Mouse (Mus musculus) WW6 (cell line): ENCODE results near the gene St6galnac4.

ENCODE experiments used
- DNase-seq: peaks from one replicate; pipeline ENCODE4 v3.0.0-alpha.2; 2013; ENCODE audit warnings: low read depth, low spot score

St6galnac4 gene

GRCm38 (mm10) chr2:32570698-32571494, 16.0 kb upstream of the St6galnac4 start, which contains the start of gene Dpm2:
Gene Dpm2 (plus strand): TSS chr2:32570858.
- DNase-seq: peak; percentile 80

GRCm38 (mm10) chr2:32572196-32572595, 14.7 kb upstream of the St6galnac4 start:
- no peak for DNase-seq

DNA sequence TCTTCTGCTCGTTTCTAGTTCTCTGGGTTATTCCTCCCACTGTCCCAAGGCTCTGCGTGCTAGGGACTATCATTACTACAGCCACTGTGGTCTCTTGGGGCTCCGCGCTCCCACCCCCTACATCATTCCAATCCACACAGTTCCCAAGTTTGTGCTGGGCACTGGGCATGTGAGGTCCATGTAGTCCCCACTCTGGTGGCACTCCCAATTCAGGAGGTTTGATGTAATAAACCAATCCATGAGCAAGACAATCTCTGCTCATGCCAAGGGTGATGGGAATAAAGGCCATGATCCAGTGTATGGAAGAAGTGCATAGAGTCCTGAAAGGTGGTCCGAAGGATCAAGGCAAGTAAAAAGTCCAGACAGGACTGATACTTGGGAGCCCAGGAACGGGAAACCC, 12.4 kb upstream of the St6galnac4 start, which contains the start of gene Pip5kl1:
Gene Pip5kl1 (plus strand): TSS at position 301 of the 400 bp plus-strand sequence.
- DNase-seq: no peak

DNA sequence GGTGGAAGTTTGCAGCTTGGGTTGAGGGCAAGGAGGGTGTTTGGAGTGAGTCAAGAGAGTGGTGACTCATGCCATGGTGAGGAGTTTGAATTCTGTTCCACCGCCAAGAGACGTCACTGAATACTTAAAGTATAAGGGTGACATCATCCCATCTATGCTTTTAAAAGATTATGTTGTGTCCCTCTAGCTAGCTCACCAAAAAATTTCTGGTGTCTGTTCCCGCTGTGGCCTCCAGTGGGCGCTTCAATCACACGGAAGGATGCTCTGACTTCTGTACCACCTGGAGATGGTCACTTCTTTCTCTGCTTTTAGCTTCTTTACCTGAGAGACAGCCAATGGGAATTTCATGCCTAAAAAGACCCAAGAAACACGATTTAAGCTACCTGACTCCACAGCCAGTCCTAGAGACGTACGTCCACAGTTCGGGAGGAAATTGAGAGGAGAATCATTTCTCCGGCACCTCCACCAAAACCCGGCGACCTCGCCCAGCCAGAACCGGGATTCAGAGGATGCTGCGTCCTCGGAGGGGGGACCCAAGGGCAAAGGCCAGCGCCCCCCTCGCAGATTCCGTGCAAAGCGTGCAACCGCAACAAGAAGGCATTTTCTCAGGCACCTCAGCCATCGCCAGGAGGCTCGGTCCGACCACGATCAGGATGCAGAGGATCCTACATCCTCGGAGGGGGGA, 11.9 kb upstream of the St6galnac4 start:
- DNase-seq: no peak

DNA sequence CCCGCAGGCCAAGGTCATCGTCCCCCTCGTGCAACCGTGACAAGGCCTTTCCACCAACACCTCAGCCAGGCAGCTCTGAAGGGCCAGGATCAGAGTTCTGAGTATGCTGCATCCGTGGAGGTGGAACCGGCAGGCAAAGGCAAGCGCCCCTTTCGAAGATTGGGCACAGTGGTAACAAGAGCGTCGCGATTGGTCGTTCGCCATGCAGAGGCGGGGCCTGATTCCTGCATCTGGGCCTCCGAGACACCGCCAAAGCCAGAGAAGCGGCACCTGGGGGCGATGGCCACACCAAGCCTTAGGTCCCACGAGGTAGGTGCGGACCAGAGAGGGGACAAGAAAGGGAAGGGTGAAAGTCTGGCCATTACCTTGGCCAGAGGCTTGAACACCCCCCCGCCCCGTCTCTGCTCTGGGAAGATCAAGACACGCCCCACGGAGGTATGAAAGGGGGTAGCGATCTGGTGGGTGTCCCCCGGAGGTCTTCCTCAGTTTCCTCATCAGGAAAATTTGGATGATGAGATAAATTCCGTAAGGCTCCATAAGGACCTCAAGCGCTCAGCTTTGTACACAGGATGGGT, 11.2 kb upstream of the St6galnac4 start, which contains the start of gene 9430097D07Rik:
Gene 9430097D07Rik (minus strand): TSS at position 99 of the 575 bp plus-strand sequence.
- DNase-seq: no peak

GRCm38 (mm10) chr2:32576532-32576931, 10.4 kb upstream of the St6galnac4 start:
- no peak for DNase-seq

DNA sequence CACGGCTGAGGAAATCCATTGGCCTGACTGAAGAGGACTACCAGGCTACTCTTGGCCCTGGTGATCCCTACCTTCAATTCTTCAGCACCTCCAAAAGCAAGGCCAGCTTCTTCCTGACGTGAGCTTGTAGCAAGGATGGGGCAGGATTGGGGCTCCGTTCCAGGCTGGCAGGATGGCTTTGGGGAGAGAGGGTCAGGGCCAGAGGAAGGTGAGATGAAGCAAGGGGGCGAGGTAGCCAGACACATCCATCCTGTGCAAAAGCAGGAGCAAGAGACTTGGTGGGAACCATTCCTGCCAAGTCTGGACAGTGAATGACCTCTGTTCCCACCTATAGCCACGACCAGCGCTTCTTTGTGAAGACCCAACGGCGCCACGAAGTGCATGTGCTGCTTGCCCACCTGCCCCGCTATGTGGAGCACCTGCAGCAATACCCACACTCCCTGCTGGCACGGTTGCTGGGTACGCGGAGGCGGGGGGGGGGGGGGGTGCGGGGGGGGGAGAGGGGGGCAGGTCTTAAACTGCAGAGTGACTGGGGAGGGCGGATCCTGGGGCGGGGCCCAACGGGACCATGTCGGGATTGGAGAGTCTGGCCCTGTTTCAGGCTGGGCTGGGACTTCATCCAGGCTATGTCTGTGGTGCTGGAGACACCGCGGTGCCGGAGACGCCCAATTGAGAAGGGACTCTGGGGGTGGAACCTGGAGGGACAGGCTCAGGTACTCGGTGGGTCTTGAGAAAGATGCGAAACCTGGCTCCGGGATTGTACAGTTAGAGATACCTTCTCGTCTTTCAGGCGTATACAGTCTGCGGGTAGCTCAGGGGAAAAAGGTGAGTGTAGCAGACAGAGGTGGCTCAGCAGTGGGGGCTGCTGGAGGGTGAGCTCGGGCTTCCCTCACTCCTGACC, 8.5 kb upstream of the St6galnac4 start:
- no peak for DNase-seq

GRCm38 (mm10) chr2:32581450-32582095, 5.3 kb upstream of the St6galnac4 start:
- DNase-seq: no peak

GRCm38 (mm10) chr2:32582830-32583799, 3.8 kb upstream of the St6galnac4 start:
- no peak for DNase-seq

DNA sequence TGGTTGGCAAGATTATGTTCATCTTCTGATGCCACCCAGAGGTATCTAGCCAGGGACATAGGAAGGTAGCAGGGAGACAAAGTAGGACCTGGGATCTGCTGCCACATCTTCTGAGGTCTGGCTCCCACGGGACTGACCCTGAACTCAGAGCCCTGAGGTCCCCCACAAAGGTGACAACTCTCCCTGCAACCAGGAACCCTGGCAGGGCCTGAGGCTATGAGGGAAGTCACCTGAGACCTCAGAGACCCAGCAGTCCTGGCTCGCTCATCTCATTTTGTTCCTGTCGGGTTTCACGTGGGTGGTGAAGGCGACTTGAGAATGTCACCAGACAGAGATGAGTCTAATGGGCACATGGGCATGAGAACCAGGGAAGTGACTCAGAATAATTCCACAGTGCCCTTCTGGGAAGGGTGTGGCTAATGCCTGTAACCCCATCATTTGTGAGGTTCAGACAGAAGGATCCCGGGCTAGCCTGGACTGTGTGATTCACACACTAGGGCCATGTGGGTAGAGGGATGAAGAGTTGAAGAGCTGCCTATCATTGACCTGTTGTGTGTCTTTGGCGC, 1.7 kb upstream of the St6galnac4 start:
- no peak for DNase-seq

DNA sequence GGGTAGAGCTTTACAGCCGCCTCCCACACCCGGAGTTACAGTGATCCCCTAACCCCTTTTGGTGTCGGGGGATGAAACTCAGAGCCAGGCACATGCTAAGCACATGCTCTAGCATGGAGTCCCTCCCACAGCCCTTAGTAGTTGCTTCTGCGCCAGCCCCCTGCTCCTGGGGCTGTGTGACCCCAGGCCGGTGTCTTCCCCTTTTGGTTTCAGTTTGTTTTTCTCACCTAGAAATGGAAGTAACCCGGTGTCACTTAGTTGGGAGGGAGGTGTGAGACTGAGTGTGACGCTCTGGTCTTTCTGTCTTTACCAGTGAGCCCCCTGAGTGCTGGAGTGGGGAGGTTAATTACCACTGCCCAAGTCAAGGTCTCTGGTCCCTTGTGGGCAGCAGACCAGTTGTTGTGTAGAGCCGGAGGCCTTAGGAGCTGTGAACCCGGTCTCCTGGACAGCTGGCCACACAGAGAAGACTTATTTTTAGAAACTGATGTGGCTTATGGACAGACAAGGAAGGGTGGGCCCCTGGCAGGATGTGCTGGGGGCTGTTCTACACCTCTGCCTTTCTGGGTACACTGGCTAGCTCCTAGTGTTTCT, 931 bp downstream of the St6galnac4 start:
- DNase-seq: no peak

DNA sequence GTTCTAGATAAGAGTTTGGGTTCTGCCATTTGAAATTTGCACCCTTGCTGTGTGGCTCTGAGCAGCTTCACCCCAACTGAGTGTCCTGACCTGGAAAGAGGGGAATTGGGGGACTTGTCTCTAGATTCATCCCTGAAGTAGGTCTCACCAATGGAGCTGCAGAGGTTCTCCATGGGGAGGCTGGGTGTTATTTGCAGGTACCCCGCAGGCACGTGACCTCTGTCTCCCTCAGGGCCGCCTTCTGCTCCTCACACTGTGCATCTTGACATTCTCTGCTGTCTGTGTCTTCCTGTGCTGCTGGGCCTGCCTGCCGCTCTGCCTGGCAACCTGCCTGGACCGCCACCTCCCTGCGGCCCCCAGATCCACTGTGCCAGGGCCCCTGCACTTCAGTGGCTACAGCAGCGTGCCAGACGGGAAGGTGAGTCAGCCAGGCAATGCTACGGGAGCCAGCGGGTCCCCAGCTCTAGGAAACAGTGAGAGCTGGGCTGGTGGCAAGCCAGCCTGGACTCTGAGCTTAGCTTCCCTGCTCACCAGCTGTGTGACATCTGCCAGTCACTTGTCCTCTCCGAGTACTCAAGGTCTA, 2.4 kb downstream of the St6galnac4 start:
- no peak for DNase-seq

DNA sequence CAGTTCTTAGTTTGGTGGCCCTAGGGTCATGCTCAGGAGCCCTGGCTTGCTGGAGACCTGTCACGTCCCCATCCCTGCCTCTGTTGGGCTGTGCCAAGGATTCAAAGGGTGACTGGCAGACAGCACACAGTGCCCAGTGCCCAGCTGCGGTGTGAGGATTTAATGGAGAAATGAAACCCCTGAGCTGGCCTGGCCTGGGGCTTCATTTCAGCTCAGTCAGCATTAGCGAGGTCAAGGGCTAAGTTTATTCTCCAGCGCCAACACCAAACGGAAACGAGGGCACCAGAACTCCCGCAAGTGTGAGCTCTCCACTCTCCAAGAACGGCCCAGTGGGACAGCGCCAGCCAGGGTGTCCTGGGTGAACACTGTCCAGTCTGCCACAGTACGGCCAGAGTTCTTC, 3.3 kb downstream of the St6galnac4 start:
- no peak for DNase-seq

- no peak for DNase-seq
Observed at GRCm38 (mm10) chr2:32591249-32591648, 4.4 kb downstream of the St6galnac4 start.

DNA sequence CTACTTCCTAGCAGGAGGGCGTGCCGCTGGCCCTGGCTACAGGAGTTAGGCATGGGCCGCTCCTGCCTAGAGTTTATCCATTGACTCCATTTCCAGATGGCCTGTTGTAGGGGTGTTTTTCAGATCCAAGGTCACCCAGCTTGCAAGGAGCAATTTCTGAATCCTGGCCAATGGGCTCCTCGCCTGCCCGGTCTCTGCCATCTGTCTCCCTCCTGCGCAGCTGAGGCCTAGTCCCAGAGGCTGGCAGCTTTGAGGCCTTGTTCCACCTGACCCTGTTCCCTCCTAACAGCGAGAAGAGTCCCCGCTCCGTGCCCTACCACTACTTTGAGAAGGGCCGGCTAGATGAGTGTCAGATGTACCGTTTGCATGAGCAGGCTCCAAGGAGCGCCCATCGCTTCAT, 9.8 kb downstream of the St6galnac4 start:
- DNase-seq: no peak

GRCm38 (mm10) chr2:32597248-32597647, 10.4 kb downstream of the St6galnac4 start:
- no peak for DNase-seq

- DNase-seq: no peak
Observed at GRCm38 (mm10) chr2:32597699-32598098, 10.8 kb downstream of the St6galnac4 start.

GRCm38 (mm10) chr2:32598506-32598905, 11.6 kb downstream of the St6galnac4 start:
- no peak for DNase-seq

GRCm38 (mm10) chr2:32599409-32599808, 12.5 kb downstream of the St6galnac4 start, which contains the start of gene St6galnac6:
Gene St6galnac6 (plus strand): TSS chr2:32599709.
- DNase-seq: no peak
